Mouse (Mus musculus): ENCODE measurements at regions not wholly inside any gene's neighbourhood (a gene's known extent, or its start where the extent isn't known, plus 50 kb on each side); places are given as distances from the start of the nearest gene placed in this dataset.

DNA sequence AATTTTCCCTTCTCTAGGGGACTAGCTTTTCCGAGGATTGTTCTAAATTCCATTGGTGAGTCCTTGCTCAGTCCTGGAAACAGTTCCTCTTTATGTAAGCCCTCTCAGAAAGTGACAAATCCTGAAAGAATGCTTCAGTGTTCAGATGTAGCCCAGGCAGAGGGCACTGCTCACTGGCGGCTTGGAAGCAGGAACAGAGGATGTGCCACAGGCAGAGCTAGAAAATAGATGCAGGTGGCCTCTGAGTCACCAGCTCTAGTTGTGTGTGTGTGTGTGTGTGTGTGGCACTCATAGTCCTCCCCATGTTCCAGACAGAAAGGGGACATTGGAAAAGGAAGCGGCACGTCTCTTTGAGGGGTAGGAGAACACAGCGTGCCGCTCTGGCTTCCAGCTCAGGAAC is 52.5 kb upstream of the Ampd3 start:
- no peak for DNase-seq (ENCODE audit: low spot score in 2 of 2)

DNA sequence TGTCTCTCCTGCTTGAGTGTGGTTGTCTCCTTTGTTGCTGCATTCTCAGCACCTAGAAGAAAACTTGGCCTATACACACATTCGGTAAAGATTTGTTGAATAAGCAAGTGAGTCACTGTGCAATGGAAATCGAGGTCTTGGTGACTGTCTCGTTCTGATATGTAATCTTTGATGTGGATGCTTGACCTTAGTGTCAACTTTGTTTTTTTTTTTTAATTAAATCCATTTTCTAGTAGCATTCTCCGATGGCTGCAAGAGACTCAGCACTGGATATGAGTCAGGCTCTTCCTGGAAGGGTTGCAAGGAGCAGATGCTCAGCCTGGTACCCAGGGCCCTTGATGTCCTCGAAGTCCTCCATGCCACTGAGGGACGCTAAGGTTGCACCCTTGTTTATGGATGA is 50.9 kb upstream of the Ampd3 start:
- no peak for DNase-seq (ENCODE audit: low spot score in 2 of 2)

Data from urinary bladder, postnatal 36 days (tissue).